Mouse (Mus musculus): ENCODE data around the gene Bpgm. TPM values are rescaled to one million over a fixed set of nuclear protein-coding genes. Genes with fewer than 3 reads are reported as not detected.

Gene Bpgm
- polyA plus RNA-seq, 1 experiment from 2014 or later = 66.6 TPM

- peak; percentile 19 for DNase-seq (ENCODE audit: low spot score)
- Histone ChIP-seq H3K36me3 (ENCODE audit: insufficient read depth, low read length) (no peaks in the 10 kb centered on the region), H3K4me1 (ENCODE audit: insufficient read depth, low read depth, low read length) (0 out of 2 replicates have a peak, but pooled peaks cover 2% of the 10 kb centered on the region), H3K27ac (ENCODE audit: low read length) (no peak overlapping the region), H3K9me3 (ENCODE audit: low read length) (no peaks in the 10 kb centered on the region), H3K9ac (replicated peaks; ENCODE audit: low read depth) (no peak overlapping the region), H3K4me3 (ENCODE audit: low read depth, low read length) (no peak overlapping the region), H3K4me2 (replicated peaks; ENCODE audit: low read depth, low read length) (no peak overlapping the region), H3K27me3 (replicated peaks; ENCODE audit: insufficient read depth, low read length) (no peaks in the 10 kb centered on the region)
- TF ChIP-seq CTCF (IDR thresholded peaks at IDR 0.05) = no peak
- TF ChIP-seq EP300 (IDR thresholded peaks at IDR 0.05) = peak; percentile 50; the same call in 1 of the 2 replicates
- peak; percentile 63 for ATAC-seq
- 39% methylated on average over 7 of the region's 7 CpGs for WGBS
These were observed 22.8 kb upstream of the Bpgm start for GRCm38 (mm10) chr6:34452963-34453770.

DNA sequence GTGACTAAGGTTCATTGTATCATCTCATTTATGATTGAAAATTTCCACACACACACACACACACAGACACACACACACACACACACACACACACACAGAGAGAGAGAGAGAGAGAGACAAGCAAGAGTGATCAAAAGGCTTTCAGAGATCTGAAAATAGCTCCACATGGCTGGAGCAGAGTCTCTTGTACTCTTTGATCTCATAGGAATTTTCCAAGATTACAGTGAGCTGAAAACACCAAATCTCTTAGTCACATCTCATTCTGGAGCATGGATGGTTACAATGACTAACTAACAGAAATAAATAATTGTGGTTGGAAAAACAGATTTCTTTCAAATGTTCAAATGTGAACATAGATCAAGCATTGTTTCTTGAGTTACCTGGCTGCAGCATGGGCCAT, 16.6 kb upstream of the Bpgm start:
- ATAC-seq (no peak), DNase-seq (ENCODE audit: low spot score) (no peak)
- Histone ChIP-seq H3K36me3 (ENCODE audit: insufficient read depth, low read length) (no peaks in the 10 kb centered on the region), H3K27me3 (replicated peaks; ENCODE audit: insufficient read depth, low read length) (no peaks in the 10 kb centered on the region), H3K4me3 (ENCODE audit: low read depth, low read length) (no peak overlapping the region), H3K27ac (ENCODE audit: low read length) (no peak overlapping the region), H3K4me1 (ENCODE audit: insufficient read depth, low read depth, low read length) (no peaks in the 10 kb centered on the region), H3K9me3 (ENCODE audit: low read length) (no peaks in the 10 kb centered on the region), H3K9ac (replicated peaks; ENCODE audit: low read depth) (no peak overlapping the region), H3K4me2 (replicated peaks; ENCODE audit: low read depth, low read length) (no peak overlapping the region)
- TF ChIP-seq EP300 (IDR thresholded peaks at IDR 0.05) (no peak), CTCF (IDR thresholded peaks at IDR 0.05) (no peak)

- Histone ChIP-seq H3K9ac (replicated peaks; ENCODE audit: low read depth) (no peak overlapping the region), H3K36me3 (ENCODE audit: insufficient read depth, low read length) (no peaks in the 10 kb centered on the region), H3K4me3 (ENCODE audit: low read depth, low read length) (no peak overlapping the region), H3K4me1 (ENCODE audit: insufficient read depth, low read depth, low read length) (no peaks in the 10 kb centered on the region), H3K9me3 (ENCODE audit: low read length) (no peaks in the 10 kb centered on the region), H3K27ac (ENCODE audit: low read length) (no peak overlapping the region), H3K4me2 (replicated peaks; ENCODE audit: low read depth, low read length) (no peak overlapping the region), H3K27me3 (replicated peaks; ENCODE audit: insufficient read depth, low read length) (no peaks in the 10 kb centered on the region)
- TF ChIP-seq CTCF (IDR thresholded peaks at IDR 0.05) = no peak
- DNase-seq (ENCODE audit: low spot score) (peak; percentile 74), ATAC-seq (peak; percentile 37; the same call in 1 of the 2 replicates)
- WGBS = 30% methylated on average over 4 of the region's 4 CpGs
These were observed 15.4 kb upstream of the Bpgm start for GRCm38 (mm10) chr6:34460651-34461050.

DNA sequence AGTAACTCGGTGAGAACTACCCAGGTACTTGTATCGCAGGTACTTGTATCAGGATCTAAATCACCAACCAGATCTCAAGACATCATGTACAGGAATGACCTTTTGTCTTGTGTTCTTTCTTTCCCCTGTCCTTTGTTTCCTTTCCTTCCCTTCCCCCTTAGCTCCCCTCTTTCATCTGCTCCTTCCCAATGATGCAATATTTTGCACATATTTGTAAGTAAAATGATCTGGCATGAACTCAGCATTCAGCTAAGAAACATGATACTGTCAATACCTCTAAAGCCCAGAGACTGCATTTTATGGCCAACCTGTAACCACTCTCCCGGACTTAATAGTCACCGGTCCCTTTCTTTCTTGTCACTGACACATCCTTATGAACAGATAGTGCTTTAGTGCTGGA, 12.4 kb upstream of the Bpgm start:
- ATAC-seq = no peak
- no peak overlapping the region for H3K27ac ChIP-seq (ENCODE audit: low read length)
- DNase-seq (ENCODE audit: low spot score) = no peak

GRCm38 (mm10) chr6:34471434-34472110, 4.4 kb upstream of the Bpgm start:
- Histone ChIP-seq H3K9ac (replicated peaks; ENCODE audit: low read depth) (no peak overlapping the region), H3K9me3 (ENCODE audit: low read length) (no peaks in the 10 kb centered on the region), H3K4me2 (replicated peaks; ENCODE audit: low read depth, low read length) (no peak overlapping the region), H3K4me1 (ENCODE audit: insufficient read depth, low read depth, low read length) (no peaks in the 10 kb centered on the region), H3K27me3 (replicated peaks; ENCODE audit: insufficient read depth, low read length) (no peaks in the 10 kb centered on the region), H3K27ac (ENCODE audit: low read length) (no peak overlapping the region), H3K4me3 (ENCODE audit: low read depth, low read length) (no peak overlapping the region), H3K36me3 (ENCODE audit: insufficient read depth, low read length) (no peaks in the 10 kb centered on the region)
- 61% methylated on average over 12 of the region's 12 CpGs for WGBS
- ATAC-seq (no peak), DNase-seq (ENCODE audit: low spot score) (no peak)
- no peak for TF ChIP-seq EP300 (IDR thresholded peaks at IDR 0.05)
- TF ChIP-seq CTCF (IDR thresholded peaks at IDR 0.05) = no peak

More for the DNA sequence above, 12.4 kb upstream of the Bpgm start:
- Histone ChIP-seq H3K4me1 (ENCODE audit: insufficient read depth, low read depth, low read length) (no peaks in the 10 kb centered on the region), H3K4me3 (ENCODE audit: low read depth, low read length) (no peak overlapping the region), H3K36me3 (ENCODE audit: insufficient read depth, low read length) (no peaks in the 10 kb centered on the region), H3K9me3 (ENCODE audit: low read length) (no peaks in the 10 kb centered on the region), H3K27me3 (replicated peaks; ENCODE audit: insufficient read depth, low read length) (no peaks in the 10 kb centered on the region), H3K9ac (replicated peaks; ENCODE audit: low read depth) (no peak overlapping the region), H3K4me2 (replicated peaks; ENCODE audit: low read depth, low read length) (no peak overlapping the region)
- TF ChIP-seq CTCF (IDR thresholded peaks at IDR 0.05) = no peak
- no peak for TF ChIP-seq EP300 (IDR thresholded peaks at IDR 0.05)
- 78% methylated on average over 4 of the region's 4 CpGs for WGBS

DNA sequence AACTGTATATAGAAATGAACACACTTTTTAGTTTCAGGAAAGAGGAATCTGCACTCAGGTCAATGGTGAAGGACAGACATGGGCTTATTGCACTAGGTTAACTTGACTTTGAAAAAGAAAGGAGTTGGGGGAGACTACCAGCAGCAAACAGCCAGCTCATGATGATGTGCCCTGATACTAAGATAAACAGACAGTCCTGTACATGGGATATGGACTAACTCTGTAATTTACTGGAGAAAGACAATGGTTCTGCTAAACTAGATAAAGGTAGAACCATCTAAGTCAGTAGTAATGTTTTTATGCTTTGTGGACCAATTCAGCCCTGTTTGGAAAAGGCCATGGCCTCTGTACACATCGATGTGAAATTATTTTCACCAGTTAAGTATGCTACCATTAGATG, 2.7 kb upstream of the Bpgm start:
- Histone ChIP-seq H3K9me3 (ENCODE audit: low read length) (no peaks in the 10 kb centered on the region), H3K27ac (ENCODE audit: low read length) (no peak overlapping the region), H3K9ac (replicated peaks; ENCODE audit: low read depth) (no peak overlapping the region), H3K4me3 (ENCODE audit: low read depth, low read length) (no peak overlapping the region), H3K4me2 (replicated peaks; ENCODE audit: low read depth, low read length) (no peak overlapping the region), H3K27me3 (replicated peaks; ENCODE audit: insufficient read depth, low read length) (no peaks in the 10 kb centered on the region), H3K4me1 (ENCODE audit: insufficient read depth, low read depth, low read length) (no peaks in the 10 kb centered on the region), H3K36me3 (ENCODE audit: insufficient read depth, low read length) (no peaks in the 10 kb centered on the region)
- 84% methylated on average over 1 of the region's 1 CpGs for WGBS
- ATAC-seq (no peak), DNase-seq (ENCODE audit: low spot score) (no peak)
- TF ChIP-seq CTCF (IDR thresholded peaks at IDR 0.05) (no peak), EP300 (IDR thresholded peaks at IDR 0.05) (no peak)
